Mouse (Mus musculus) kidney, adult 8-10 months (tissue): Measurements from ENCODE around the gene Vti1a.

Experiments
- DNase-seq, 2 experiments: peaks; one replicate each; pipeline ENCODE4 v3.0.0; 2022

The Vti1a gene

DNA sequence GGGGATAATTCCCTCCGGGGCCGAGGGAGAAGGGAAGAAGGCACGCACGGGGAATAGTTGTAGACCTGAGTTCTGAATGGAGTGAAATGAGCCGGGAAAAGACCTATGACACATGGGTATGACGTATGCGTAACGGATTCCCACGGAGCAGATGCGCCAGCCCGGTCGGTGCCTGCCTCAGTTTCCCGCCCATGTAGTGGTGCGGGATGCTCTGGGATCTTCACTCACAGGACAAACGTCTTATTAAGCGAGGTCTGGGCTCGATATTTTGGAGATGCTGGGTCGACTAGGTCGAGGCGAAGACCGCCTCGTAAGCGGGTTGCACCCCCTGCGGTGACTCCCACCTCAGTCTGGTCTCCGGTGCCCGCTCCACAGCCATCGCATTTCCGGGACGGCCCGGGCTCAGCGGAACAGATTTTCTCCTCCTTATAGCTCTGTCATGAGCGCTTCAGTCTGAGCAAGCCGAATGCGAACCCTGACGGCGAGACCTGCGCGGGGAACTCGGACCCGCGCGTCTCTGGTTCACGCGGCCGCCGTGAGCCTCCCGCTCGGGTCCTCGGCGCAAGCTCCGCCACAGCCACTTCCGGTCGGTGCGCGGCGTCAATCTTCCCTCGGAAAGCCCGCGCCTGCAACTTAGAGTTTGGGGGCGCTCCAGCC lies 515 bp upstream of the Vti1a start, which contains the start of gene Zdhhc6:
Zdhhc6 (minus strand) TSS at position 581 of the 657 bp plus-strand sequence.
- DNase-seq: peak; percentile 43 to 81

- no peak for DNase-seq
Observed at GRCm38 (mm10) chr19:55316901-55317300, 806 bp downstream of the Vti1a start.

DNA sequence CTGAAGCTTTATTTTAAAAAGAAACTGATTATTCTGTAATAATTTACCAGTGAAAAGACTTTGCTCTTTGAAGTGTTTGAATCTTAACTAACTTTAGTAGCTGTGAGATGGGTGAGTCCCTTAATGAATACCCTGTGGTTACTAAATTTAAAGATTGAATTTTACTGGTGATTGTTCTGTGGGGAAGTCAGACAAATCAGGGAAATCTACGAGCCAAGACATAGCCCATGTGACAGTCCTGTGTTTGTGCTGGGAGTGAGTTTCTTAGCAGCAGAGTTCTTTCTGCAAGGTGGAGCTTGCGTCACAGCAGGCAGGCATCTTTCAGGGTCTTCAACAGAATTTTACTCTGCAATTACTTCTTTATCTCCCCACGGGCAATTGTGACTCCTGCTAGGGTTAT lies 2.9 kb downstream of the Vti1a start:
- DNase-seq: peak in 1 of 2 experiments; percentile 29

DNA sequence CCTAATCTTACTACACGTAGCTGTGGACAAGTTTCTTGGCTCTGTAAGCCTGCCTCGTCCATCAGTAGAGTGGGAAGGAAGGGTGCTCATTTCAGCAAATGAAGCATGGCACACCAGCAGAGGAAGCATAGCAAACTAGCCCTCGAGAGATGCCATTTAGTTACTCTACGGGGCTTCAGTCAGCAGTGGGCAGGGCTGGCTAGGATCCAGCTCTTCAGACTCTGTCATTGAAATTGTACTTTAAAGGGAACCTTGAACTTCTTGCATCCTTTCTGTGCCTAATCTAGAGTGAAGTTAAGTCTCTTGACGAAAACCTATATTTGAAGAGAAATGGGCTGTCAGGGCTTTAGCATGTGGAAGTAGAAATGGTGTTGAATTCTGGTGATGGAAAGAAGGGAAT lies 3.4 kb downstream of the Vti1a start:
- no peak for DNase-seq

DNA sequence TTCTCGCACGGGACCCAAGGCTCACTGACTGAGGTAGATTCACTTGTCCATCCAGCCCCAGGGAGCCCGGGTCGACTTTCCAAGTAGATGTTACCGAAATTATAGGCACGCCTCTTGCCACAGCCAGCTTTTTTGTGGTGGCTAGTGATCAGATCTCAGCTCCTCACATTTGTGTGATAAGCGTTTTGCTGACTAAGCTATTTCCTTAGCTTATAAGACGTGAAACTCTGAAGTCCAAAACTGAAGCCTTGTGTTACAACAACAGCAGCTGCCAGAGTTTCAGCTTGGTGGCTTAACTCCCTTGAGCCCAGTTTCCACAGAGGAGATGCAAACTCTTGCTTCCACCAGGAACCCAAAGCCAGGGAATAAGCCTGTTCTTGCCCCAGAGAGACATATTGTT lies 6.5 kb downstream of the Vti1a start:
- no peak for DNase-seq

DNA sequence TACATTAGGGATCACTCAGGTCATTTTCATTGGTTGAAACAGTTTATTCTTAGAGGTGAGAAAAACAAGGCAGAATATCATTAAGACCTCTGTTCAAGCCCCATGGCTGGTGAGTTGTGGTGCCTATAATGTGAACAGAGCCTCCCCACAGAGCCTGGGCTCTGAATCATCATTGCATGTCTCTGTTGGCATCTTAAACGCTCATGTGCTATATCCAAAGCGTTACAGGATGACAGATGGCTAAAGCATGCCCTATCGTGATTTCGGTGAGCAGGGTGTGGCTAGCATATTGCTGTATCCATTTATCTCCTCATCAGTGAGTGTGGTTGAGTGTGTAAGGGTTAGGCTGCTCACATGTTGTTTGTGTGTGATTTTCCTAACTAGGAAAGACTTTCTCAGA lies 11.4 kb downstream of the Vti1a start:
- DNase-seq: no peak

GRCm38 (mm10) chr19:55331776-55332175 lies 15.7 kb downstream of the Vti1a start:
- no peak for DNase-seq

DNA sequence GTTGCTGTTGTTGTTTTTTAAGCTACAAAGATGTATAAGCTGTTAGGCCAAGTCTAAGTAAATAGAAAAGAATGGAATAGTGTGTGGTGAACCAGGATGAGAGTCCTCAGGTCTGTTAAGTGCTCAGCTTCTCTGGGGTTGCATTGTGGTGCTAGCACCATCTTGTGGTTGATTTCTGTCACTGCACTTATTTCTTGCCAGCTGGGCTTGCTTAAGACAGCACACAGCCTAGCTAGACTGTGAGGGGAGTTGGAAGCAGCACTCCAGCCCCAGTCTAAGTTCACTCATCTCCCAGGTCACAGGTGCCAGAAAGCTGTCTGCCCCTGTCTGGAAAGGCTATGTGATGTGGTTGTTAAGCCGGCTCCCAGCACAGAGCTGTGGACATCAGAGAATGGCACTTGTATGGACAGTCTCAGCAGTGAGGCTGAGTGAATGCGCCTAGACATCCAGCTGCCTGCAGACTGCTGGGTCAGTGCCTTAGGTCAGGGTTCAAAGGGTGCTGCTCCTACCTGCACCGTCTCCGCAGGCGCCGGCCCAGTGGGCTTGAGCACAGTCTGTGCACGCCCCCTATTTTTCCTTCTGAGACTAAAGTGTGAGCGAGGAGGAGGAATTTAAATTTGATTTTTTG lies 16.7 kb downstream of the Vti1a start:
- DNase-seq: peak; percentile 64 to 74

DNA sequence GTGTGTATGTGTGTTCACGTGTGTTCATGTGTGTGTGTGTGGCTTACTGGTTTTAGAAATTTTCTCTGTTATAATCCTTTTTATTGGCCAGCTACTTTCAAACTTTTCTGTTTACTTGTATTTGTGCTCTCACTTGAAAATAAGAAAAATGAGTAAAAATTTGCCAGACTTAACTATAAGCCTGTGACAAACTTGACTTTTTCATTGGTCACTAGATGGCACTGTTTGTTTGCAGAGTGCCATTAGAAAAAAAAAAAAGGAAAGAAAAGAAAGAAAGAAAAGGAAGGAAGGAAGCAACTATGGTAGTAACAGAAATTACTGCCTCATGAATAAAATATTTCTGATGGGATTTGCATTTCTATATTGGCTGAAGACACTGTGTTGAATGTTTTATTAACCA lies 19.8 kb downstream of the Vti1a start:
- DNase-seq: no peak

DNA sequence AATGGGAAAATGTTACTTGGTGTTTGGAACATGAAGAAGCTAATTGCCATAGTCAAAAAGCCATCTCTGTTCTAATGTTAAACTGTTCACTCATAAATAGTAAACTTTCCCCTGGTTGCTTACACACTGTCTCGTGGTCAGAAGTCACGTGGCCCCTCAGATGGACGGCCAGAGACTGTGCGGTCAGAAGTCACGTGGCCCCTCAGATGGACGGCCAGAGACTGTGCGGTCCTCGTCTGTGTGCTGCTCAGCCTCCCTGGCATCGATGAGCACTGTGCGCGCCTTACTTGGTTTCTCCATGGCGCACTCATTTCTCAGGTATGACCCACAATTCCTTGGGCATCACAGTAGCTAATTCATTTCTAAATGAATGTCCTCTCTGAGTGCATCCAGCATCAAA lies 20.3 kb downstream of the Vti1a start:
- DNase-seq: peak; percentile 45 to 68

- no peak for DNase-seq
Observed at GRCm38 (mm10) chr19:55337066-55337465, 21.0 kb downstream of the Vti1a start.

DNA sequence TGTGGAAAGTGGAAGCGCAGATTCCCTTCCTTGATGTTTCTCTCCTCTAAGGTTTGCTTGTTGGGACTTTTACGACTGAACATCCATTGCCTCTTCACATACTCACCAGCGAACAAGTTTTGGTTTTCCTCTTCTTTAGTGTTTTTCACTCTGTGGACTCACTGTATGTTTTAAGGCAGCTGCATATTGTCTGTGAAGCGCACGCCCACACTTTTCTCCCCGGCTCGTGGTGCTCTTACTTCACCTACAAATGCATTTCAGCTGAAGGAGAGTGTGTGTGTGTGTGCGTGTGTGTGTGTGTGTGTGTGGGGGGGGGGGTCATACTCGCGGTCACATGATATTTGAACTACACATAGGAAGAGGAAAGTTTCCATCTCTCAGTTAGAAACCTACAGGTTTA lies 21.6 kb downstream of the Vti1a start:
- DNase-seq: no peak

DNA sequence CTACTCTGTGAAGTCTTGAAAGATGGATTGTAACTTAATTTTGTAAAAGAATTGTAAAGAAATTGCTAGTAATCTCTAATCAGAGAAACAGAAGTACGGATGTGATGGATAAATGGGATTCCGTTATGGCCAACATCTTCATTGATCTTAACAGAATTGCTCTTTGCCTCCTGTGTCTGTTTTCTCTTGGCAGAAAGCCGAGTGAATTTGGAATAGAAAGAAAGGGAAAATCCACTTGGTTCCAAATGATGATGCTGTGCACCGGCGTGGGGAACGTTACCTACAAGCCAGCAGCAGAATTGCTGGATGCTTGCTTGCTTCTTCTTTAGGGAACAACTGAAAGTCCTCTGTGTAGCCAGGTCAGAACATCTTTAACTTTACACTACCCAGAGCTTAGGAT lies 24.4 kb downstream of the Vti1a start:
- no peak for DNase-seq

DNA sequence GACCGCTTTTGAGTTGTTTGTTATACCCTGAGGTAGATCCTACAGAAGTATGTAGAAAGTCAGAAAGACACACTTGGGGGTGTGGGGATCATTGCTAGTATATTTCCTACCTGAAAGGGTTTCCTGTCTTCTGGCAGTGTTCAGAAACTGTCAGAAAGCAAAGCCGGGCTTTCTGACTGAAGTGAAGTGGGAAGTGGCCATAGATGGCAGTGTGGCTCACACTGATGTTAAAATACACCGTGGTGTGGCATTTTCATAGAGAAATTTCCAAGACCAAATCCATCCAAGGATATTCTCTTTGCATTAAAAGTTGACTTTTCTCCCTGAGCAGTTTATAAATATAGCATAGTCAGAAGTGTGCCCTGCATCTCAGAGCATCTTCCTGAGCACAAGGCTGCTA lies 25.3 kb downstream of the Vti1a start:
- no peak for DNase-seq

DNA sequence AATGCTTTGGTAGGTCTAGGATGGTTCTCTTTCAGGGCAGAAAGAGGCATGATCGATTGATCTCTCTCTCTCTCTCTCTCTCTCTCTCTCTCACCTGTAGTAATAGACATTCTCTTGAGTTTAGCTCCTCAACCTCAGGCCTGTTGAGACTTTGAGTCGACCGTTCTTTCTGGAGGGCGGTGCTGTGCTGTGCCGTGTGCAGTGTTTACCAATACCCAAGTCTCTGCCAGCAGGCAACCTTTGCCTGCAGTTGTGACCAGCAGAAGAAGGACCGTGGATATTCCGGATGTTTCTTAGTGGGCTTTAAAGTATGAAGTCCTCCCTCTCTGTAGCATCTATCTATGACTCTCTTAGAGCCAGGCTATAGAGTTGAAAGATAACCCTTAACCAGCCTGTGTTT lies 26.3 kb downstream of the Vti1a start:
- no peak for DNase-seq

DNA sequence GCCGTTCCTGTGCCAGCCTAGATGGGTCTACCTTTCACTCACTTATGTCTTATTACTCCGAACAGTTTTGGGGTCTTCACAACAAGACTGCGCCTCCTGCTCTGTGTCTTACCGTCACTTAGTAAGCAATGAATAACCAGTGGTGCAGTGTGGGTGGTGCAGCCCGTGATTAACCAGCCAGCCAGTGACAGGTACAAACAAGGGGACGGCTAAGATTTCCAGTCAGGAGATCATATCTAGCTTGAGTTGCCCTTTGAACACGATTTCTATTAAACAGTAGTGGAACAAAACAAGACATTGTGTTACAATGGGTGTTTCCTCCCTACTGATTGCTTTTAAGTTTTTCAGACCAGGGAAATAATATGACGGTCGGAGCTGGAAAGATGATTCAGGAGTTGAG lies 27.2 kb downstream of the Vti1a start:
- DNase-seq: peak in 1 of 2 experiments; percentile 13

- DNase-seq: no peak
Observed at GRCm38 (mm10) chr19:55348187-55348586, 32.1 kb downstream of the Vti1a start.

DNA sequence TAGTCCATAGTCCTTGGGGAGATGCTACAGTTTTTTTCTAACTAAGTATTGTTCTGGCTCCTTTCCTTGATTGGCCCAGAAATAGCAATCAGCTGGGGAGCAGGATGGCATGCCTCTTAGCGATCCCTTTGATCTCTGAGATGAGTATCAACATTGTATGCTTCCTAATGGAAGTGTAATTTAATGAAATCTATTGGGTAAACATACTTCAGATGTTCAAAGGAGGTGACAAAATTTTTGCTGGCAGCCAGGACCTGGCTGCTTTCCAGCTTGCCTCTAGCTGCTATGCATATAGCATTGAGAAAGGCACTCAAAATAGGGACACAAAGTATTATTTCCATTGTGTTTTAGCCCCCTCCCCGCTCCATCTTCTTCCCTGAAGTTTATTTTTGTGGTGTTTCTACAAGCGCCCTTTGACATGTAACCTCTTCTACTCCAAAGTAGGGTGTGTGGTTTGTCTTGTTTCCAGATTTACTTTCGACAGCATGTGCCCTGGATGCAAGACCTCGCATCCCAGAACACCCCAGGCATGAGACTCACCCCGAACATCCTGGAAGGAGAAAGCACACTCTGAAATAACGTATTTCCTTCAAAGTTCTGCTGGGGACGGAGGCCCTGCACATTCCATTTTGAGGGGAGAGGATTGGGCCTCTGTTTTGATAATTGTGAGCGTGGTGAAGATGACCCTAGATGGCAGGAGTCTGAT lies 34.7 kb downstream of the Vti1a start:
- no peak for DNase-seq

GRCm38 (mm10) chr19:55362606-55363005 lies 46.5 kb downstream of the Vti1a start:
- no peak for DNase-seq

- no peak for DNase-seq
Observed at GRCm38 (mm10) chr19:55369691-55370090, 53.6 kb downstream of the Vti1a start.

- DNase-seq: no peak
Observed at GRCm38 (mm10) chr19:55376331-55376730, 60.2 kb downstream of the Vti1a start.

GRCm38 (mm10) chr19:55377465-55377864 lies 61.4 kb downstream of the Vti1a start:
- no peak for DNase-seq

DNA sequence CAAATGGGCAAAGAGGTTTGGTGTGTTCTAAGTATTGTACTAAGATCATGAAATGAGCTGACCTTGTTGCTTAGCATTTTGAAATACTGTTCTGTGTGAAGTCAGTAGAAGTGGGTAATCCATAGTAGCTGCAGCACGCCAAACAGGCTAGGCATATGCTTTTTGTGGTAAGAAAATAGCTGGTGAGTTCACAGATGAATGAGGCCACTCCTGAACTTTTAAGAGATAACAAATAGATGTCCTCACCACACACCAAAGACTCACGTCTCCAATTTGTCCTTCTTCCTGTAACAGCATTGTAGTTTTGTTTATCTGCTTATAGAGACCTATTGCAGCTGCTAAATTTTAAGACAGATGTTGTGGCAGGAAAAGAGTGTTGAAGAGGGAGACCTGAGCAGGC lies 62.8 kb downstream of the Vti1a start:
- DNase-seq: no peak

- DNase-seq: no peak
Observed at GRCm38 (mm10) chr19:55380764-55381163, 64.7 kb downstream of the Vti1a start.
